Mouse (Mus musculus) erythroblast, adult 5-6 weeks (primary cell): ENCODE data around the gene Rnf141. TPM values are rescaled to one million over a fixed set of nuclear protein-coding genes. Genes with fewer than 3 reads are reported as not detected.

Source experiments
- ATAC-seq: replicated peaks from 2 replicates; pipeline ENCODE4 v1.8.0; 2016; ENCODE audit warnings: moderate number of reproducible peaks, mild to moderate bottlenecking, moderate TSS enrichment, inconsistent platforms; ENCODE audit not compliant: poor library complexity, low FRiP score, severe bottlenecking
- total RNA-seq, 2 experiments: library from RNA; stranded (forward) in 1 of 2; stranded (reverse) in 1 of 2; fragments of 150-400 nt in 1 of 2; fragments of 200-764, 138-1000 nt in 1 of 2; gene quantifications; 2 replicates each; pipeline versions ENCODE4 v1.2.3 to v1.2.4; 2015 to 2017; ENCODE audit warnings: low replicate concordance in 2 of 2

Rnf141 gene
- total RNA-seq, 2 experiments from 2014 or later = 11.0 to 14.7 TPM

DNA sequence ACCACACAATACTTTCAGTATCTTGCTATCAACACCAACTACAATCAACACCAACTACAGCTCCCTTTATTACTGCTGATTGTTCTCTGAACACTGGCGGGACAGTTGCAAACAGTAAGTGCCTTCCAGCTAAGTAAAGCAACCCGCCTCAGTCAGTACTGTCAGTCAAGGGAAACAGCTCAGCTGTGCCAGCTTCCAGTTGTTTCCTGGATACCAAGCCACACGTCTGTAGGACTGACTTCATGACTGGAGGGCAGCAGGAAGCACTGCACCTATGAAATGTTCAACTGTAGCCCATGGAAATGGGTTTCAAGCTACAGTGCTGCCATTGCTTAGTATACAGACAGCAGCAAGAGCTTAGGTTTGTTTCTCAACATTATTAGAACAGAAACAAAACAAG, 9.7 kb downstream of the Rnf141 start:
- ATAC-seq = no peak

DNA sequence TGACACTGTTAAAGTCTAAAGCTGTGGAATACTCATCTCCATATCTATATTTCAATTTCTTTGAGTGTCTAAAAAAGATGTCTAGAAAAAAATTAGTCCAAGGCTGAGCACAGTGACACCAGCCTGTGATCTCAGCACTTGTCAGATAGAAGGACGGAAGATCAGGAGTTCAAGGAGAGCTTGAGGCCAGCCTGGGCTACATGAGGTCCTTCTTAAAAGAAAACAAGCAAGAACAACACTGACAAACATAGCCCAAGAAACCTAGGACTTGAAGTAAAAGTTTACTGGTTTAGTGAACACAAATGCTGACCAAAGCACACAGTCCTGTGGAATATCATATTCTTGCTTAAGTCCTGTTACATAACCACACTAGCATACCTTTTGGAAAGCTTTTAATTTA, 10.2 kb downstream of the Rnf141 start:
- no peak for ATAC-seq

DNA sequence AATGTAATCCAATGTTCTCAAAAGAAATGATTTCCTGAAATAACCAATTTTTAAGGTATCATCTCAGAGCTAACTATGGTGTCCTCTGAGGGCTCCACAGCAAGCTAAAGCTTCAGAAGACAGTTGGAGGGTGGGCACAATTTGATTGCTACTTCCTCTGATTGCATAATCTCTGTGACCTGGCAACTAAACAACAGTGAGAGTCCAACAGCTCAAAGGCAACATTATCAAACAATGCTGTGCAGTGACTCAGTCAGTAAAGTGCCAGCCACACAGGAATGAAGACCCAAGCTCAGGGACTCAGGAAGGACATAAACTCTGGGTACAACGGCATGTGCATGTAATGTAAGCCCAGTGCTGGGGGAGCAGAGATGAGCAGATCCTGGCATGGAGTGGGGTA, 11.2 kb downstream of the Rnf141 start:
- no peak for ATAC-seq

DNA sequence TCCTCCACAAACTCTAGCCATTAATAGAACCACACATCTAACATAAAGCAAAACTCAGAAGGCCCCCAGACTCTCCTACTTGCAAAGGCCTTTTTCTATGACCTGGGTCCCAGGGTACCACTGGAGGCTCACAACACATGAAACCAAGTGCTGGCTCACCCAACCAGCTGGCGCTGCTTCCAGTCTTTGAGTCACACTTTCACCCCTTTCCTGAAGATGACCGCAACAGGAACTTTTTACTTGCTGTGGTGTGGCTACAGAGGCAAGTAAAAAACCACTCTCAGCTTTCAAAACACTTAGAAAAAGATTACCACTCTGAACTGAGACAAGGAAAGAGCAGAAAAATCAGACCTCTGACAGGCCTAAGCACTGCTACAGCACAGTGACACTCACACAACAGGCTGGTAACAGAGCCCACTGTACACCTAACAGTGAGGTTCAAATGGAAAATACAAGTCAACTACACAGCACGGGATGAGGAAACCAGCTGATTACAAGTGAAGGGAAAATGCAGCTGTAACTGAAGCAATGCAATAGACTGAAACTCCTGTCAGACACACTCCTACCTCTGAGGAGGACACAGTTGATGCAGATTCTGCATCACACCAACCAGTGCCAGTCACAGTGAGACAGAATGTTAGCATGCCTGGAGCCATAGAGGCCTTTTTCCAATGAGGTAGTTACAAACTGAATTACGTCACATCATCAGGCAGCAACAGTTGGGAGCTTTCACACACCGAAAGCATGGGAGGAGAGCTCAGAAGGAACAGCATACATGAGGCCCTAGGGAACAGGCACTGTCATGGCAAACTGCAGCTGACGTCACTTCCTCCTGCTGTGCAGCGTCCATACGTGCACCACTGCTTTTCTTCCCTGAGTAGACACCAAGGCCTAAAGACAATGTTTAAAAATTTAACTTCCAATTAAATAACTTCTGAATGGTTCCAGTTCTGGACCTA, 20.0 kb downstream of the Rnf141 start:
- no peak for ATAC-seq

DNA sequence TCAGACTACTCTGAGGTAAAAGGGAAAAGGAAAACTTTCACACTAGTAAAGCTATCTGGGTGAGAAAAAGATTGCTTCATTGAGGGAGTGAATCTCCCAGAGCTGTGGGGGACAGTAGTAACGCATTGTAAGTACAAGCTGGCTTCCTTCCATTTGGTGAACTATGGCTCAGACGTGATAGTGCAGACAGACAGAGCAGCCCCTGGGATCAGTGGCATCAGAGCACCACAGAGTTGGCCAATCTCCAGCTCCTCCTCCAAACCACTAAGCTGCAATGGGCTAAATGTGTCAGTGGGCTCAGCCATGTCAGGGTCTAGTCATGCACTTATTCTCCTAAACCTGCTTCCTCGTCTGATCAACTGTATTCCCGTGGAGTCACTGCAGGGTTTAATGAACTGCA, 20.7 kb downstream of the Rnf141 start:
- ATAC-seq = 0 out of 2 replicates have a peak, but pooled peaks have one; percentile 22

DNA sequence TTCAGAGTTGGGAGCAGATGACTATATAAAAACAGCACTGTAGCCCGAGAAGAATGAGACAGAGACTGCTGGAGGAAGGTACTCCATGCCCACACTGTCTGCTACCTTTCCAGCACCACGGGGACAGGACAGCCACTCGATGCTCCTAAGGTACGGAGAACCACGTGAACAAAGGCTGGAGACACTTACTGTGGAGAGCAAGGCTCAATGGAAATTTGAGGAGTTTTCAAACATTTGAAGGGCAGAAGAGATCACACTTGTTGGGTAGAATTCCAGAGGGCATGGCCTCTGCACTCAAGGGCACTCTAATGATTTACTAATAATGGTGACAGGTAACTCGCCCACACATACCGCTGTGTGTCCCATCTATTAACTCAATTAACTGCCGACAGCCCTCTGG, 21.2 kb downstream of the Rnf141 start:
- no peak for ATAC-seq

DNA sequence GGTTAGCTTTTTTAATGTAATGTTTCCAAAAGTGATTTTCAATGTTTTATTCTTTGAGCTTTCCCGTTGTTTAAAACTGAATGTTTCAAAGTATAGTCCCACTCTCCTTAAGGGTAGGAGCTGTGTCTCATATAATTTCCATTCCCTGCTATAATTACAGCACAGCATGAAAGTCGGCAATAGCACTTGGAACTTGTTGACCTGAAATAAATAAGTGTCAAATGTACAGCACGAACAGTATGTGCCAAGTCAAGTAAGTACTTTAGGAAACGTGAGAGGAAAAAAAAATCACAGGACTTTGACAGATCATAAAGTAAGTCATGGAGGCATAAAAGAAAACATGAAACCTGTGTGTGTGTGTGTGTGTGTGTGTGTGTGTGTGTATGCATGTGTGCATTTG, 22.2 kb downstream of the Rnf141 start:
- no peak for ATAC-seq

DNA sequence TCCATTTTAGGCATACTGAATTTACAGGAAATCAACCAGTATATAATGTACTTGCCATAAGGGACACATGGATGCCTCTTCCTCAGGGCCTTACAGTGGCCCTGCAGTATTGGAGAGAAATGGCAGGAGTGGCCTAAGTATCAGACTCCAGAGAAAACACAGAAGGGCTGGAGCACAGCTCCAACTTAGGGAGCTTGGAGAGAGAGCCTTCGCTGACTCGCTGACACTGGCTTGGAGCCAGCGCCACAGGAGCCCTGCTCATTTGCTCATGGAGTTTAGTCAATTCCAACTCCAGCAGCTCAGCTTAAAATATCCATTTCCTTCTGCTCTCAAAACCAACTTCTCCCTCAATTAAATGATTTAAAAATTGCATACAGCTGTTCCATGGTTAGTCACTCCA, 22.6 kb downstream of the Rnf141 start:
- no peak for ATAC-seq

DNA sequence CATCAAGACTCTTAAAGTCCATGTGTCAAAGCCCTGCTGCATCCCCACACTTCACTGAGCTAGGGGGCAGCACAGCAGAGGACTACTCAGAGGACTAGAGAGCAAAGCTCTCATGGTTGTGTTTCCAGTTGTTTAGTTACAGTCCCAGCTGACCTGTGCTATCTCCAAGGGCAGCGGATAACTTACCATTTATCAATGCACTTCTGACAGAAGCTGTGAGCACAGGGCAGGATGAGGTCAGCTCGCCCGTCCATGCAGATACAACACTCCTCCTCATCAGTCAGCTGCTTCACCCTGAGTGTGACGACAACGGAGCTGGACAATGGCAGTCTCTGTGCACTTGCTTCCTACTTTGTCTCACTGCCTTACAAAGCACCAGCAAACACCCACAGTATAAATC, 23.2 kb downstream of the Rnf141 start:
- ATAC-seq = no peak

DNA sequence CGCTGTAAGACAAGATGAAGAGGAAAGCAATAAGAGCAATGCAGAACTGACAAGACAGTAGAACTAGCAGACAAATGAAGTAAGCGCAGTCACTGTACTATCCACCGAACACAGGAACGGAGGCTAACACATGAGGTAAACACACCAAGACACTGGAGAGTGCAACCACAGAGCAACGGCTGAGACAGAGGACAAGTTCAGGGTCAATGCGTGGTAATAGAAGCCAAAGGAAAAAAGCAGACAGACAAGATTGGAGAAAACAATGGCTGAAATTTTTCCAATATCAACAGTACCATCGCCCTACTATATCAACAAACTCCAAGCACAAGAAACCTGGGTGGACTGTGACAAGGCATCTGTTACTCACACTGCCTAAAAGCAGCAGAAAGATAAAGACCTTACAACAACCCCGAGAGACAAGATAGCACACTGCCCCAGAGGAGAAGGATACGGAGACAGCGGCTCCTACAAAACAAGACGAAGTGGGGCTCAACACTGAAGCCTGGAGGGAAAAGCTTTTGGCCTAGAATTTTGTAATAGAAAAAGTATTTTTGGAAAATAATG, 25.4 kb downstream of the Rnf141 start:
- ATAC-seq = peak; percentile 56; the same call in 1 of the 2 replicates

DNA sequence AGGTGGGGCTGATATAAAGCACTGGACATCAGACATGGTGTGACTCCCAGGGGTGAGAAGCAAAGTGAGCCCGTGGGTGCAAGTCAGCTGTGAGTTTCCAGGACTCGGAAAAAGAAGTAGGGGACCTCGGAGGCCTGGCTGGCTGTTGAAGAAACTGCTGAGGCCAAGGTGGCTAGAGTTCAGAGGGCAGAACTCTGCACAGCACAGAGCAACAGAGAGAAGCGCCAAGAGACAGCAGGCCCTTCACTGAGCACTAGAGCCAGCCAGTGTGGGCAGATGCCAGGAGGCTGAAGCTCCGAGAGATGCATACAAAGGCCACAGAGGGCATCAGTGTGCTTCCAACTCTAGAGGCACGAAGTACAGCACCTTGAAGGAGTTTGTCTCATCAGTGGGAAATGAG, 26.1 kb downstream of the Rnf141 start:
- peak; percentile 47; the same call in 1 of the 2 replicates for ATAC-seq

DNA sequence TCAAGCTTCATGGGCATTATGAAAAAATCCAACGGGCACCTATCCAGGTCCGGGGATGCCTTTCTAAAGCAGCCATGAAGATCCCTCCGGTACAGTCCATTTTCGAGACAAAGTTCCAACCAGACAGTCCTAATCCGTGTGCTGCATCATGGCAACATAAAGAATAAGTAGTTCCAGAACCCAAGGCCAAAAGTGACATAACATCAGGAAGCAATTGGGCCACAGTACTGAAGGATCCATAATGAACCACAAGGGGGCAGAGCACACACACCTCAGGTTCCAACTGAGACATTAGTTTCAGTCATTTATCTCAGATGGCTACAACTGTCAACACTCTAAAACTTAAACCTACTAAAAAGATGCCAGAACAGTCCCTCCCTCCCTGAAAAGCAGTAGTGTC, 28.2 kb downstream of the Rnf141 start:
- ATAC-seq = peak; percentile 69; the same call in 1 of the 2 replicates

DNA sequence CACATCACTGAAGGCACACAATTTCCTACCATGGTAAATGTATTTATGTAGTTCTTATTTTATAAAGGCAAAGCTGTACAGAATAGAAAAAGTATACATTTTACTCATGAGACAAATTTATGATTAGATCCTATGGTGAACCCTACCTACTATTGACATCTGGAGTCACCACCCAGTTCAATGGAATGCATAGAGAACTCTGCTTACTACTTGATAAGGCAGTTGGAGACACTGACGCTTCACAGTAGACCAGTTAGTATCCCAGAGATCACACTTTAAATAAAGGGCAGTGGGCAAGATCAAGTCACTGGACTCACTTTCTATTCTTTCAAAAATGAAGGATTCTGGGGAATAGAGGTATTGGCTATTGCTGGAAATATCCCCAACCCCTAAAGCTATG, 30.3 kb downstream of the Rnf141 start:
- no peak for ATAC-seq

DNA sequence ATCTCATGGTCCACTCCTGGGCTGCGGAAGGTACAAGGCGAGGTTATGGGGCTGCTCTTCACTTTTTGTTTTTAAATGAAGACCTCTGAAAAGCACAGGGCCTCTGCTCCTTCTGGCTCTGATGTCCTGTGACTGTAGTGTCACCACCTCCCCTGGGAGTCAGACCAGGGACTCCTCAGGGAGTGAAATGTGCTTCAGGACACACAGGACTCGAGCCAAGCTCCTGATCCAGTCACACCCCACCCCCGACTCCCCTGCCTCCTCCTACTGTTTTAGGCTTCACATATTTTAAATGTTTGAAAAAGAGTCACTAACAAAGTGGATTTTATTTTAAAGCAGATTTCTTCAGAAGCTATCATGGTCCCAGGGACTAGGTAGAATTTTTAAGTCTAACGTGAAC, 32.7 kb downstream of the Rnf141 start:
- no peak for ATAC-seq

DNA sequence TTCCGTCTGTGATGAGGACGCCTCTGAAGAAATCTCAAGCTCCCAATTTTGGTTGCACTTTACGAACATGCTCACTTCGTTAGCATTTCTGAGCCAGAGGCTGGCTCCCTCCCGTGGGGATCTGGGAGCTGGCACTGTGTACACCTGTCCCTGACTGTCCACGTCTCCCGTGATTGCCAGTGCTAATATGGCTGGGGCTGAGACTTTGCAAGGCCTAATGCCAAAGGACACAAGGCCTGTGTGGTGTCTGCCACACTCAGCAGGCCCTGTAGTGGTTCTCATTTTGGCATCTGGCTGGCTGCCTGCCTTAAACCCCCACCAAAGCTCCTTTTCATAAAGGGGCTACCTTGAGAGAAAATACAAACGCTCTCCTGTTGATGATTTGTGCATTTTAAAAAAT, 33.3 kb downstream of the Rnf141 start:
- ATAC-seq = no peak

DNA sequence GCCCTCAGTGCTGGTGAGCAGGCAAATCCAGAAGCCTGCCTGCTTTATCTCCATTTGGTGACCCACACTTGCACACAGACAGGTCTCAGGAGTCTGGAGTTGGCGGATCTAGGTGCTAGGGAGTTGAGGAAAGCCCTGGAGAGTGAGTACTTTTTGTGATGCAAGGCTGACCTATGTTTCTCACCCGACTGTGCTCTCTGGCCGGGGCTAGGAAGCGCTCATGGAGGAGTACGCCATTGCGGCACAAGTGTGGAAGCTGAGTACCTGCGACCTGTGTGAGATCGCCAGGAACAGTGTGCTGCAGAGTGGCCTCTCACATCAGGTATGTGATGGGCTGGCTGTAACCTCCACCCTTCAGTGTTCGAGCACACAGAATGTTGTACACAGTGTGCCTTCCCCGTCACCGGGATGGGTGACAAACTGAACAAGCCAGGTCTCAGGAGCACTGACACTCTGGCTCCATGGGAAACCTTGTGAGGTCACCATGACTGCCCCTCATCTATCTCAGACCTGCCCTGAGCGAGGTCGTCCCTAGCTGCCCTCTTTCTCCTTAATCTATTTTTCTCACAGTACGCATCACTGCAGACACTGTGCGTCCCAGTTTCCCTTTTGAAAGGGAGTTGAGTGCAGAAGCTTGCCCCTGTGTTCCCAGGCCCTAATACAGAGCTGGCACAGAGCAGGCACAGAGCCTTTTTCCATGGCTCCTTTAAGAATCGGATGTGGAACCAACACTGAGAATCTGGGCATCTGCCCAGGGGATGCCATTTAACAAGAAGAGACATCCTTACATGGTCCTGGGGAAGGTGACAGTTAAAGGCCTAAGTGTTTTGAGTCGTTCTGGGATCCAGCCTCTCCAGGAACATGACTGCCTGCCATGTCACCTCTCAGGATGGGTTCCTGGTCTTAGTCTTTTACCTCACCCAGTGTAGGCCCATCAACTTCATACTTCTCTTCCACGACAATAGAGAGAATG, 34.4 kb downstream of the Rnf141 start:
- no peak for ATAC-seq

DNA sequence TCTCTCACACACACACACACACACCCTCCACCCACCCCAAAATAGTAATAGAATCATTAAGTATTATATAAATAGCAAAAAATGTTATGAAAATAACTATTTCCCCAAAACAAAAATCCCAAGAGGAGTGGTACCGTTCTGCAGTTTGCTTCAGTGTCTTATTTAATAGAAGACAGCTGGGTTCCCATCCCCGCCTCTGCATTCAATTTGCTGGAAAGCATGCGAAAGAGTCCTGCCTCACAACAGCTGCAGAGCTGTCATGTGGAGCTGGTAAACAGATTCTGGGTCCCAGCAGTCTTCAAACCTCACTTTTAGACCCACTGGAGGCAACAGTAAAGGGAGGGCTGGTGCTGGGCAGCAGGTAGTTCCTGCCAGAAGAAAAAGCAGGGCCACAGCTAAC, 35.3 kb downstream of the Rnf141 start:
- ATAC-seq = no peak

DNA sequence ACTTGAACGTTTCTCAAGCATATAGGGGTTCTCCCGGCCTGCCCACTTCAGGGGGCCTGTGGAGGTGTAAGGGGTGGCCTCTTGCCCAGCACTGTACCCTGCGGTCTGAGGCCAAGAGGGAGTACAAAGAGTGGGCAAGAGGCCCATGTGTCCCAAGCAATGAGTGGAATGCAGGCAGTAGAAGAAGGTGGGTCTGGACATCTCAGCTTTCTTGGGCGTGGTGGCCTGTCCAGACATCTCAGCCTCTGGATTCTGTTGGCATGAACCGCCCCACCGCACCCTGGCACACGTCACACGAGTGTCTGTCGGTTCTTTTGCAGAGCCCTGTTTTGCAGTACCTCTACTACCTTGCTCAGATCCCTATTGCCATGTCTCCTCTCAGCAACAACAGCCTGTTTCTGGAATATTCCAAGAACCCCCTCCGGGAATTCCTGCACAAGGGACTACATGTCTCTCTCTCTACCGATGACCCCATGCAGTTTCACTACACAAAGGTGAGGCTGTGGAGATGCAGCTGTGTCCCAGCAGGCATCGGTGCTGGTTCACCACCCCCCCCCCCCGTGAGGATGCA, 36.7 kb downstream of the Rnf141 start:
- no peak for ATAC-seq

DNA sequence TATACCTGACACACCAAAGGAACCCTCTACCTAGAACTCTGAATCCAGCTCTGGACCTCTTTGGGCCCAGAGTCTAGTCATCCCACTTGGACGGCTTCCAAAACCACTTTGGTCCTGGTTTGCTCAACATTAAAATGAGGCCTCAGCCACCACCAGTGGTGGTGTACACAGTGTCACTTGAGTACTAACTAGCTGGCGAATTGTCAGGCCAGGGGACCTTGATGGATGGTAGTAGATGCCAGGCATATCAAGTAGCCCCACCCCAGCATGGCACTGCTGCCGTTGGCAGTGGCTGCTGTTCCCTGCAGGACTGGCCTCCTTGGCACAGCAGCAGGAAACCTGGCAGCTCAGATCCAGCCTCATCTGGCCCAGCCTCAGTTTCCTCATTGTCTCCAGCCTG, 40.0 kb downstream of the Rnf141 start:
- ATAC-seq = no peak

DNA sequence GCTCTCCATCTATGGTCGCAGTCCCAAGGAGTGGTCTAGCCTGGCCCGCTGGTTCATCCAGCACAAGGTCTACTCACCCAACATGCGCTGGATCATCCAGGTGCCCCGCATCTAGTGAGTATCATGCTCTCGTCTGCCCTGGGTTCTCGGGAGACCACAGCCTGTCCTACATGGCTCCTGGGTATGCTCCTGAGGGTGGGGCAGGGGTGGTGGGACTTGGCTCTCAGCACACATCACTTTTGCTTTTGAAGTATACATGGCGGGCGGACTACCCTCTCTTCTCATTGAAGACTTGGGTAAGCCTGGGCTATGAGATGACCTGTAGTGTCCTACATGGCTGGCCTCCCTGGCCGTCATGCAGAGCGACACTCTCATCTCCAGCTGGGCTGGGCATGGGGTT, 41.1 kb downstream of the Rnf141 start:
- no peak for ATAC-seq
